Mouse (Mus musculus) yolk sac, embryonic 10.5 days (tissue): Measurements from ENCODE around the gene Psmb6.
"Not testable (repeated sequence)": the region's sequence is repeated elsewhere in the genome, so short reads cannot be mapped to it uniquely, and the experiment has no call there.

Experiments used
- DNase-seq: peaks from one replicate; pipeline ENCODE4 v3.0.0-alpha.2; 2017; ENCODE audit warnings: low spot score

Gene Psmb6

GRCm38 (mm10) chr11:70523306-70523989, 1.7 kb upstream of the Psmb6 start:
- peak; percentile 76 for DNase-seq

DNA sequence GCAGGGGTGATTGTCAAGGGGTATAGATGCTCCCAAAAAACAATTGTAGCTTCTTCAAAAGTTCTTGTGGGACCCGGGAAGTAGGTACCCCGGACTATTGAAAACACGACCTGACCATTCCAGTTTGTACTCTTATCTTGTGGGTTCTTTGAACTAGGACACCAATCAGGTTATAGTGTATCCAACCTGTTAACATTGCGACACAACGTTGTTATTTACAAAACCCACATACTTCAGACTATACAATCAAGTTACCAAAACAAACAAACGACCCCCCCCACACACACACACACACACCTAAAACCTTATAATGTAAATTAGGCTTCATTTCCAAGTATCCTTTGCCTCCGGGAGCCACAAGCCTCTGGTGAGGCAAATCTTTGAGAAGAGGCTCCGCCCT, 385 bp upstream of the Psmb6 start:
- DNase-seq, result no peak

DNA sequence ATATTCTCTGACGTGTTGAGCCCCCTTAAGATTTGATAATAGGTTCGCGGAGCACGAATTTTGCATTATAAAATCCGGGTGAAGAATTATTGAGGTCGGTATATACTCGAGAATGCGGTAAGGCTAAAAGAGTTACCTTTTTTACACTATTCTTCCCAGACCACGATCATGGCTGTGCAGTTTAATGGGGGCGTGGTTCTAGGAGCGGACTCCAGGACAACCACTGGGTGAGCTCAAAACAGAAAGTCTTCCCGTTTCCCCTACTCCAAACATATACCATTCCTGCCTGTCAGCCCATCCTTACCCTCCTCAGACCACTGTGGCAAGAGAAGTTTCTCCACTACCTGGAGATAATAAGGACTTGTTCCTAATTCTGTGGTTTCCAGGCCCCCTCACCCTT, 559 bp downstream of the Psmb6 start:
- DNase-seq, result no peak

- DNase-seq, result no peak
Observed at GRCm38 (mm10) chr11:70526211-70526610, 1.0 kb downstream of the Psmb6 start.

GRCm38 (mm10) chr11:70528610-70529009, 3.4 kb downstream of the Psmb6 start:
- no peak for DNase-seq

DNA sequence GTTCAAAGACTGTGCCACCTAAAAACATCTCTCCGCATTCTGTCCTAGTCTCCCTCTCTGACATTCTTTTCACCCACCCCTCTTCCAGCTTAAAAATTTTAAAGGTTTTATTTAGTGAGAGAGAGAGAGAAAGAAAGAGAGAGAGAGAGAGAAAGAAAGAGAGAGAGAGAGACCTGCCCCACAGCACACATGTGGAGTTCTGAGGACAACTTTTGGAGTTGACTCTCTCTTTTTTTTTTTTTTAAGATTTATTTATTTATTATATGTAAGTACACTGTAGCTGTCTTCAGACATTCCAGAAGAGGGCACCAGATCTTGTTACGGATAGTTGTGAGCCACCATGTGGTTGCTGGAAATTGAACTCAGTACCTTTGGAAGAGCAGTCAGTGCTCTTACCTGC, 5.9 kb downstream of the Psmb6 start:
- not testable (repeated sequence) for DNase-seq

DNA sequence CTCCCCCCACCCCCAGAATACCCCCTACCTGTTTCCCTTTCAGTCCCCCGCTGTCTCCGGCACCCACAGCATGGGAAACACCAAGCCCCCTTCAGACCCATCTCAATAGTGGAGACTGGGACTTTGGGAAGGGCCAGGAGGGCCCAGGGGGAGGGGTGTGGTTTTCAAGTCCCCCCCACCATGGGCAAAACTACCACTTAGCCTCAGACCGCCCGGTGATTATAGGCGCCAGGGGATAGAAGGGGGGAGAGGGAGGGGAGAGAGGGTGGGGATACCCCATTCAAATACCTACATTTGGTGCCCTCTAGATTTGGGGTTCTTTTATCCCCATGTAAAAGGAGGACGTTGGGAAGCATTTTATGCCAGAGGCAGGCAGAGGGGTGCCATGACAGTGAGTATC, 7.7 kb downstream of the Psmb6 start, which contains the start of gene Gm40193:
Gene Gm40193 (minus strand): TSS at position 101 of the 400 bp plus-strand sequence.
- DNase-seq, result no peak

- no peak for DNase-seq
Observed at GRCm38 (mm10) chr11:70539423-70539822, 14.3 kb downstream of the Psmb6 start.

- DNase-seq, result peak; percentile 93
Observed at GRCm38 (mm10) chr11:70539877-70540587, 14.9 kb downstream of the Psmb6 start, which contains the start of gene Pld2. Gene Pld2 (plus strand): TSS chr11:70540064.

- DNase-seq, result no peak
Observed at GRCm38 (mm10) chr11:70540928-70541327, 15.8 kb downstream of the Psmb6 start.

- no peak for DNase-seq
Observed at GRCm38 (mm10) chr11:70541415-70541814, 16.2 kb downstream of the Psmb6 start.

DNA sequence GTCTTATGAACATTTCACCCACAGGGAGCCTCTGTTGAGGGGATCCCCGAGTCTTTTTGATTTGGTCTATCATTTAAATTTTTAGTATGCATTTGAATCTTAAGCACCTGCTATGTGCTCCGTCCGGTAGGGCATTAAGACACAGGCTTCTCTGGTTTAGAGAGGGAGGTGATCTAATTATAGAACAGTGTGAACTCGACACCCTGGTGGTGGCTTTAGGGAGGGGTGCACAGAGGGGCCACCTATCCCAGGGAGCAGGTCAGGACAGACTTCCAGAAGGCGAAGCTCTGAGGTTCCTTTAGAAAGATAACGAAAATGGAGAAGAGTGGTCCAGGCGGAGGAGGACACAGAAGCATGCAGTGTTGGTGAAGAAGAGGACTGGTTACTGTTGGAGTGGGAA, 19.3 kb downstream of the Psmb6 start:
- DNase-seq, result no peak

DNA sequence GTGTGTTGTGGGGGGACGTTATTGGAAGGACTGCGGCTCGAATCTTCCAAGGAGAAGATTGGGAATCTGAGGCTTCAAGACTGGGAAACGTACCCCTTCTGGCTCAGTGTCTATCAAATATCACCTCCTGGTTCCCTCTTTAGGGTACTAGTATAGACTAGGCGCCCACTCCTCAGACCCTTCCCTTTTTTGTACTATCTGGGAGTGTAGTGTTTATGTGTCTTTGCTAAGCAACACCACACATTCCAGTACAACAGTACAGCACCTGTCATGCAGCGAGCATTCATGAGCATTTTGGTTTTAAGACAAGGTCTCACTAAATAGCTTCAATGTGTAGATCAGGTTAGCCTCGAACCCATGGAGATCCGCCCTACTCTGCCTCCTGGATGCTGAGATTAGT, 26.4 kb downstream of the Psmb6 start:
- no peak for DNase-seq

DNA sequence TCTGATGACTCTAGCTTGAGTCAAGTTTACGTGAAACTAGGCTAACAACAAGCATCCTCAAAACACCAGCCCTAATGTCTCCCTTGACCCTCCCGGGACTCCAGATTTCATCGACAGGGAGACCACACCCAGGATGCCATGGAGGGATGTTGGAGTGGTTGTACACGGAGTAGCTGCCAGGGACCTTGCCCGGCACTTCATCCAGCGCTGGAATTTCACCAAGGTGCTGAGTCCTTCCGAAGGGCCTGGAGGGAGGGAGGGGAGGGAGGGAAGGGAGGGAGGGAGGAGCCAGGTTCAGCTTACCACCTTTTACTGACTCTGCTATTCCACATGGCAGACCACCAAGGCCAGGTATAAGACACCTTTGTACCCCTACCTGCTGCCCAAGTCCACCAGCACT, 28.8 kb downstream of the Psmb6 start:
- no peak for DNase-seq

DNA sequence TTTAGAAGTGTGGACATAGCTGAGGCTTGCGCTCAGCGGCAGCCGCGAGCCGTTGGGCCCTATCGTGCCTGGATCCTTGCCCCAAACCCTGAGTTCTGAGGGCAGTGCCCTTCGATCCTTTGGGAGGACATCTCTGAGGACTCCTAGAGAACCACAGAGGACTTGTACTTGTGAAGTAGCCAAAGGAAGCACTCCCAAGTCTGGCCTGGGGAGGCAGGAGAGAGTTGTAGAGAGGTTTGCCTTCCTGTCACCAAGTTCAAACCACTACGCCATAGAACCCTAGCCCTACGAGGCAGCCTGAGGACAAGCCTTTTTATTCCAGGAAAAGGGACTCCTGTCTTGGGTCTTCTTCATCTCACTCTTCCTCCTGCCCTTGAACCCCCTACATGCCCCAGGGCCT, 32.4 kb downstream of the Psmb6 start:
- DNase-seq, result no peak

- DNase-seq, result no peak
Observed at GRCm38 (mm10) chr11:70561937-70562286, 36.7 kb downstream of the Psmb6 start.

GRCm38 (mm10) chr11:70562287-70562994, 37.3 kb downstream of the Psmb6 start, which contains the start of gene Mink1:
Gene Mink1 (plus strand): TSS chr11:70562881.
- peak; percentile 89 for DNase-seq

DNA sequence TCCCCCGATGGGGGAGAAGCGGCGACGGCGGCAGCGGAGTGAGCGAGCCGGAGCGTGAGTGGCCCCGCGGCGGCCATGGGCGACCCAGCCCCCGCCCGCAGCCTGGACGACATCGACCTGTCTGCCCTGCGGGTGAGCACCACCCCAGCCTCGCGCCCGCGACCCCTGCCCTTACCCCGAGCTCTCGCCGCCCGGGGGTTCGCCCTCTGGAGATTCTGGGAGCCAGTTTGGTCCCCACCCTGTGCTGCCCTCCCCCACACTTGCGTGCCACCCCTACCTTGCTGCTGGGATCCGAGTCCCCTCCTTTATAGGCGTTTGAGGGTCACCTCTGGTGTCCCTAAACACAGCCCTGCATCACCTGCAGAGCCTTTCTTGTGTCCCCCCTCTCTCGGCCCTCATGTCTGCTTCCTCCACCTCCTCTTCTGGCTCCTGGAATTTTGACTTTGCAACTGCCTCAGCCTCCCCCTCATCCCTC, 37.9 kb downstream of the Psmb6 start:
- no peak for DNase-seq

GRCm38 (mm10) chr11:70563470-70564275, 38.5 kb downstream of the Psmb6 start:
- peak; percentile 50 for DNase-seq

DNA sequence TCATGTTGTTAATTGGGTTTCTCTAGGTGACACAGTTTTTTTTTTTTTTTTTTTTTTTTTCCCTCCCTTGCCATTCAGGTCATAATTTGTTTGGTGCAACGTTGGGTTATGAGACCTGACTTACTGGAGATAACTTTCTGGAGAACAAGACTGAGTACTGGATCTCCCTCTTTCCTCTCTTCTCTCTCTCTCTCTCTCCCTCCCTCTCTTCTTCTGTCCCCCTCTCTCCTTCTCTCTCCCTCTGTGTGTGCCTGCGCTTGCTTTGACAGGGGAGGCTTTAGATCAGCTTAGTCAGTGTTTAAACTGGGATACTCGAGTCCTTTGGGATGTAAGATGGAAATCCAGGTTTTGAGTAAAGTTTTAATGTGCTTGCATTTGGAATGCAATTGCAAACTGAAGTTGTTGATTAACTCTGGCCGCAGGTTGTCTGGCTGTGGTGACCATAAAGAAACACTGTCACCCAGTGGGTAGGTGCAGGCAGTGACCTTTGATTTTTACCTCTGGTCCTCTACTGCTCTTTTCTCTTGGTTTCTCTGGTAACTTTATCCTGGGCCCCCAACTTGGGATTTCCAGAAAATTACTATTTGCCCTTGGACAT, 39.2 kb downstream of the Psmb6 start:
- DNase-seq, result peak; percentile 66

DNA sequence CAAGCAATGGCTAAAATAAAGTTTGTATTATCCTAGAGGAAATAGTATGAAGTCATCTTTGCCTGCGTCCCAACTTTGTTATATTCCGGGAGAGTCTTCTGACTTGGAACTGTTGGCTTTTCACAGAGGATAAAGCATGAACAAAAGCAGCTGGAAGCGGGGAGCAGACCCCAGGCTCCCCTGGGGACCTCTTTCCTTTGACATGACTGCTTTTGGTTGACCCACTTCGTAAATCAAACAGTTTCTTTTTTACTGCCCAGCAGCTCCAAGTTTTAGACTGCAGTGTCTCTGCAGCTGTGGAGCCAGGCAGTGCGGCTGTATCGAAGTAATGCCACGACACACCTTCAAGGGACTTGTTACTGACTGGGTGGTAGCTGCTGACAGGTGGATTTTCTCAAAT, 41.4 kb downstream of the Psmb6 start:
- DNase-seq, result no peak

DNA sequence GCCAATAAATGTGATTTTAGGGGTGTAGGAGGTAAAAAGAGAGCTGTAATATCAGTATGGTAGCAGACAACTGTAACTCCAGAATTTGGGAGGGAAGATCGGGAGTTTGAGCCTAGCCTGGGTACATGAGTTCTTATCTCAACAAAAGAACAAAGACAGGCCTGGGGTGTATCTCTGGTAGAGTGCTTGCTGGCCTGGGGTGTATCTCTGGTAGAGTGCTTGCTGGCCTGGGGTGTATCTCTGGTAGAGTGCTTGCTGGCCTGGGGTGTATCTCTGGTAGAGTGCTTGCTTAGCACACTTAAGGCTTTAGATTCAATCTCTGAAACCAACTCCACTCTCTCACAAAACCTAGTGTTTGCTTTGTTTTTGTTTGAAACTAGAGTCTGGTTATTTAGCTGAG, 45.4 kb downstream of the Psmb6 start:
- not testable (repeated sequence) for DNase-seq
